Mouse (Mus musculus): ENCODE data around the gene Unc5c. TPM values are rescaled to one million over a fixed set of nuclear protein-coding genes. Genes with fewer than 3 reads are reported as not detected.

Gene Unc5c
- polyA plus RNA-seq, 1 experiment = 0.15 TPM

GRCm38 (mm10) chr3:141509772-141510171, 44.8 kb downstream of the Unc5c start:
- 40% methylated on average over 1 of the region's 1 CpGs for WGBS
- Histone ChIP-seq H3K4me1 (ENCODE audit: control insufficient read depth, insufficient read depth, insufficient read length, low read length) (no peaks in the 10 kb centered on the region), H3K4me3 (ENCODE audit: low read depth, low read length) (no peak overlapping the region), H3K27me3 (ENCODE audit: control insufficient read depth, insufficient read depth, low read length) (no peaks in the 10 kb centered on the region), H3K27ac (ENCODE audit: insufficient read depth, low read depth, low read length) (no peak overlapping the region), H3K36me3 (ENCODE audit: control insufficient read depth, insufficient read depth, low read length) (no peaks in the 10 kb centered on the region)
- TF ChIP-seq POLR2A (IDR thresholded peaks at IDR 0.05; ENCODE audit: low read depth, low read length) (no peak), CTCF (IDR thresholded peaks at IDR 0.05; ENCODE audit: extremely low read depth, insufficient read length, insufficient replicate concordance, low read depth, low read length) (no peak)

GRCm38 (mm10) chr3:141511253-141512038, 46.4 kb downstream of the Unc5c start:
- Histone ChIP-seq H3K36me3 (ENCODE audit: control insufficient read depth, insufficient read depth, low read length) (no peaks in the 10 kb centered on the region), H3K27ac (ENCODE audit: insufficient read depth, low read depth, low read length) (no peak overlapping the region), H3K27me3 (ENCODE audit: control insufficient read depth, insufficient read depth, low read length) (no peaks in the 10 kb centered on the region), H3K4me1 (ENCODE audit: control insufficient read depth, insufficient read depth, insufficient read length, low read length) (no peaks in the 10 kb centered on the region), H3K4me3 (ENCODE audit: low read depth, low read length) (no peak overlapping the region)
- no peak for TF ChIP-seq CTCF (IDR thresholded peaks at IDR 0.05; ENCODE audit: extremely low read depth, insufficient read length, insufficient replicate concordance, low read depth, low read length)
- no peak for TF ChIP-seq POLR2A (IDR thresholded peaks at IDR 0.05; ENCODE audit: low read depth, low read length)
- 55% methylated on average over 5 of the region's 5 CpGs for WGBS

DNA sequence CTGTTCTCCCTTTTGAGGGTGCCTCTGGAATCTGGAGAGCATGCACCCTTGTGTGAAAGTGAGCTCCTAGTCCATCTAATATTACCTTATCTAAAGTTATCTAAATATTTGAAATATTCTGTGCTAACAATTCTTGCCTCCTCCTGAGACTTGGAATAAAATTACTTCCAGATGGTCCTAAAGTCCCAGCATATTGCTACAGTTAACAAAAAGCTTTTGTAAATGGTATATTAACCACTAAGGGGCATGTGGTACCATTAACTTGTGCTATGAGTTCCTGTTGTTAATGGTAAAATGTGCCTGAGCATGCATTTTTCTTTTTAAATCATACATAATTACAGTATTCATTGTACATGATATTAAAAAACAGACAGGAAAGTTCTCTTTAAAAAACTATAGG, 63.7 kb downstream of the Unc5c start:
- no peak for TF ChIP-seq POLR2A (IDR thresholded peaks at IDR 0.05; ENCODE audit: low read depth, low read length)
- no peak for TF ChIP-seq CTCF (IDR thresholded peaks at IDR 0.05; ENCODE audit: extremely low read depth, insufficient read length, insufficient replicate concordance, low read depth, low read length)
- no peaks in the 10 kb centered on the region for H3K27me3 ChIP-seq (ENCODE audit: control insufficient read depth, insufficient read depth, low read length)
- H3K4me3 ChIP-seq (ENCODE audit: low read depth, low read length) = no peak overlapping the region
- no peaks in the 10 kb centered on the region for H3K36me3 ChIP-seq (ENCODE audit: control insufficient read depth, insufficient read depth, low read length)
- no peak overlapping the region for H3K27ac ChIP-seq (ENCODE audit: insufficient read depth, low read depth, low read length)
- no peaks in the 10 kb centered on the region for H3K4me1 ChIP-seq (ENCODE audit: control insufficient read depth, insufficient read depth, insufficient read length, low read length)

DNA sequence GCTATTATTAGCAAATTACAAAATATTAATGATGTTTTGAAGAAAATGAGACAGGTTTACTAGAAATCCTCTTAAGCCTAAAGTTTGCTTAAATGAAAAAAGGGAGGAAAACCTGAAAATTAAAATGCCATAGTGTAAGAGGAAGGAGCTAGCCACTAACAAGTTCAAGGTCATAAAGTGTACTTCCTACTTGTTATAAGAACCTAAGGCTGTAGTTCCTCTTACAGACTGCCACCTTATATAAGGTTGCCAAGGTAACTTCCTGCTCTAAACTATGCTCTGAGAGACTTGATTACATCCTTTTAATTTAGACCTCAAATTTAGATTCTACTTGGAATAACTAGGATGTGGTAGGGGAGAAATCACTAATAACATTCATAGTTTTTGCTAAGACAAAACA, 64.6 kb downstream of the Unc5c start:
- Histone ChIP-seq H3K4me1 (ENCODE audit: control insufficient read depth, insufficient read depth, insufficient read length, low read length) (no peaks in the 10 kb centered on the region), H3K4me3 (ENCODE audit: low read depth, low read length) (no peak overlapping the region), H3K36me3 (ENCODE audit: control insufficient read depth, insufficient read depth, low read length) (no peaks in the 10 kb centered on the region), H3K27ac (ENCODE audit: insufficient read depth, low read depth, low read length) (no peak overlapping the region), H3K27me3 (ENCODE audit: control insufficient read depth, insufficient read depth, low read length) (no peaks in the 10 kb centered on the region)
- TF ChIP-seq POLR2A (IDR thresholded peaks at IDR 0.05; ENCODE audit: low read depth, low read length) = no peak

GRCm38 (mm10) chr3:141533861-141534260, 68.8 kb downstream of the Unc5c start:
- Histone ChIP-seq H3K4me3 (ENCODE audit: low read depth, low read length) (no peak overlapping the region), H3K36me3 (ENCODE audit: control insufficient read depth, insufficient read depth, low read length) (no peaks in the 10 kb centered on the region), H3K27me3 (ENCODE audit: control insufficient read depth, insufficient read depth, low read length) (no peaks in the 10 kb centered on the region), H3K4me1 (ENCODE audit: control insufficient read depth, insufficient read depth, insufficient read length, low read length) (no peaks in the 10 kb centered on the region), H3K27ac (ENCODE audit: insufficient read depth, low read depth, low read length) (no peak overlapping the region)
- WGBS = 82% methylated on average over 5 of the region's 5 CpGs
- TF ChIP-seq CTCF (IDR thresholded peaks at IDR 0.05; ENCODE audit: extremely low read depth, insufficient read length, insufficient replicate concordance, low read depth, low read length) (no peak), POLR2A (IDR thresholded peaks at IDR 0.05; ENCODE audit: low read depth, low read length) (no peak)

DNA sequence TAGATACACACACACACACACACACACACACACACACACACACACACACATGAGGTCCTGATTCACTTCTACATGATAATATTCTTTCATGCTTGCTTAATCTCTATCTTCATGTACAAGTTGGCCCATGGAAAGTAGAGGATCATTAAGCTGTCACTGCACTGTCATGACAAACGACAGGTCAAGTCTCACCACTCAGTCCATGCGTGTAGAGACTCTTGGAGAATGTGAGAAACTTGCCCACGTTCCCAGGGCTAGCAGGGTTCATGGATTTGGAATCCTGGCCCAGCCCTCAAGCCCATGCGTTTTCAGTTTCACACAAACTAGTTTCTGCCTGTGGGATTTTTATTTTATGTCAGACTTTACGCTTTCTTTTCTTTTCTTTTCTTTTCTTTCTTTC, 71.8 kb downstream of the Unc5c start:
- no peaks in the 10 kb centered on the region for H3K4me1 ChIP-seq (ENCODE audit: control insufficient read depth, insufficient read depth, insufficient read length, low read length)
- 62% methylated on average over 5 of the region's 5 CpGs for WGBS
- no peak overlapping the region for H3K4me3 ChIP-seq (ENCODE audit: low read depth, low read length)
- no peak overlapping the region for H3K27ac ChIP-seq (ENCODE audit: insufficient read depth, low read depth, low read length)
- TF ChIP-seq POLR2A (IDR thresholded peaks at IDR 0.05; ENCODE audit: low read depth, low read length) (no peak), CTCF (IDR thresholded peaks at IDR 0.05; ENCODE audit: extremely low read depth, insufficient read length, insufficient replicate concordance, low read depth, low read length) (no peak)
- no peaks in the 10 kb centered on the region for H3K36me3 ChIP-seq (ENCODE audit: control insufficient read depth, insufficient read depth, low read length)
- no peaks in the 10 kb centered on the region for H3K27me3 ChIP-seq (ENCODE audit: control insufficient read depth, insufficient read depth, low read length)

GRCm38 (mm10) chr3:141538120-141538519, 73.1 kb downstream of the Unc5c start:
- no peak overlapping the region for H3K4me3 ChIP-seq (ENCODE audit: low read depth, low read length)
- no peak for TF ChIP-seq POLR2A (IDR thresholded peaks at IDR 0.05; ENCODE audit: low read depth, low read length)
- no peak for TF ChIP-seq CTCF (IDR thresholded peaks at IDR 0.05; ENCODE audit: extremely low read depth, insufficient read length, insufficient replicate concordance, low read depth, low read length)
- 73% methylated on average over 1 of the region's 1 CpGs for WGBS

More at GRCm38 (mm10) chr3:141538120-141538519, 73.1 kb downstream of the Unc5c start:
- Histone ChIP-seq H3K4me1 (ENCODE audit: control insufficient read depth, insufficient read depth, insufficient read length, low read length) (no peaks in the 10 kb centered on the region), H3K27ac (ENCODE audit: insufficient read depth, low read depth, low read length) (no peak overlapping the region), H3K36me3 (ENCODE audit: control insufficient read depth, insufficient read depth, low read length) (no peaks in the 10 kb centered on the region), H3K27me3 (ENCODE audit: control insufficient read depth, insufficient read depth, low read length) (no peaks in the 10 kb centered on the region)

Data from small intestine, adult 2 months (tissue).